Mouse (Mus musculus) liver, embryonic 15.5 days (tissue): ENCODE data around the gene Meltf. TPM values are rescaled to one million over a fixed set of nuclear protein-coding genes. Genes with fewer than 3 reads are reported as not detected.

Source experiments
- ATAC-seq: fragments of 200-750 bp; cut with Nextera tagmentation; 2 replicates; pipeline ENCODE4 v1.8.0; 2017; ENCODE audit warnings: moderate number of reproducible peaks, mild to moderate bottlenecking, moderate library complexity; ENCODE audit not compliant: insufficient read depth
- H3K27ac ChIP-seq: fragments of 300-500 bp; sonication (generic); replicated peaks from 2 replicates; pipeline ENCODE4 v1.5.1; 2015; ENCODE audit warnings: mild to moderate bottlenecking, inconsistent platforms
- H3K27me3 ChIP-seq: fragments of 300-500 bp; sonication (generic); 2 replicates; pipeline ENCODE4 v1.6.1; 2015; ENCODE audit warnings: mild to moderate bottlenecking, inconsistent platforms
- H3K36me3 ChIP-seq: fragments of 300-500 bp; sonication (generic); replicated peaks from 2 replicates; pipeline ENCODE4 v1.6.1; 2015; ENCODE audit warnings: moderate library complexity, mild to moderate bottlenecking, inconsistent platforms
- H3K4me1 ChIP-seq: fragments of 300-500 bp; sonication (generic); replicated peaks from 2 replicates; pipeline ENCODE4 v1.6.1; 2015; ENCODE audit warnings: inconsistent platforms
- H3K4me2 ChIP-seq: fragments of 300-500 bp; sonication (generic); 2 replicates; pipeline ENCODE4 v1.6.1; 2015; ENCODE audit warnings: moderate library complexity, mild to moderate bottlenecking, inconsistent platforms
- H3K4me3 ChIP-seq: fragments of 300-500 bp; sonication (generic); replicated peaks from 2 replicates; pipeline ENCODE4 v1.5.1; 2015; ENCODE audit warnings: mild to moderate bottlenecking, inconsistent platforms
- H3K9ac ChIP-seq: fragments of 300-500 bp; sonication (generic); 2 replicates; pipeline ENCODE4 v1.6.1; 2015; ENCODE audit warnings: moderate library complexity, mild to moderate bottlenecking, inconsistent platforms
- H3K9me3 ChIP-seq: fragments of 300-500 bp; sonication (generic); replicated peaks from 2 replicates; pipeline ENCODE4 v1.6.1; 2016; ENCODE audit warnings: inconsistent platforms
- WGBS: fragments of 180-500 bp; shearing (Covaris S2); methylation state at CpG from one replicate; pipeline ENCODE4 v1.1.7; 2015; ENCODE audit warnings: mixed read lengths; ENCODE audit not compliant: insufficient replicate concordance; 5-methylcytosine and 5-hydroxymethylcytosine counted together
- polyA plus RNA-seq: library from polyadenylated mRNA; unstranded; fragments of >200 nt; fragmentation: Nextera tagmentation; extraction: Ambion mirVana; gene quantifications from 2 replicates; pipeline ENCODE4 v1.2.1, GENCODE M21; 2015

Meltf gene
- polyA plus RNA-seq, 1 experiment from 2014 or later: 0.07 TPM

DNA sequence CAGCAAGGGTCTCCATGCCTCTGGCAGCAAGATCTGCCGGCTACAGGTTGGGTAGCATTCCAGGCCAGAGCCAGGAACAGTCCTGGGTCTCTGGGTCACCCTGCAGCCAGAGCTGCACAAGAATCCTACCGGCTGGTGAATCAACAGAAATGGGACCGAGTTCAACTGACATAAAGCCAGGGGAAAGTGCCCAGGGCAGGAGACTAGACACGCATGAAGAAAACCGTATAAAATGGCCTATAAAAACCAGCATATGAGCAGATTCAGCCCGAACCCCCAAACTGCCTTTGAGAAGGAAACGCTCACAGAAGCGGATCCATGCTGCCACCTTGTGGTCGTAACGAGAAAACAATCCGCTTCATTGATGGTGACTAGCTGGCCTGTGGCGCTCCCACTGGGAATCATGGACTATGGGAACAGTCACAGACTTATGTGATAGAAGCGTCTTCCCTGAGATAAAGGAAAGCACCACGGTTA lies 39.7 kb downstream of the Meltf start:
- ATAC-seq: no peak
- no peak overlapping the region for H3K4me3 ChIP-seq
- no peak overlapping the region for H3K9ac ChIP-seq

DNA sequence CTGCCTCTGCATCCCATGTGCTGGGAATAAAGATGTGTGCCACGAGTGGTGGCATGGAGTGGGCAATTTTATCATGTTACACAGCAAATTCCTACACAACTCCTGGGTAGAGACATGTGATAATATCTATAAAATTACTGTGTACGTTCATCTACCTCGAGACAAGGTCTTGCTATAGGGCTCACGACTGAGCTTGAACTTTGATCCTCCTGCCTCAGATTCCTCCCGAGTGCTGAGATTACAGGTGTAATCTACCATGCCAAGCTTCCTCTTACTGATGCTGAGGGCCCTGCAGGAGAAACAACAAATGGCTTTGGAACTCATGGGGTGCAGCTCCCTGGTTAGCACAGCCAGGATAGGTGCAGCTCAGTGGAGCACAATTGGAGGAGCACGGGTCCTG lies 45.8 kb downstream of the Meltf start:
- Histone ChIP-seq H3K9me3 (no peaks in the 10 kb centered on the region), H3K36me3 (no peaks in the 10 kb centered on the region), H3K4me1 (no peaks in the 10 kb centered on the region), H3K9ac (no peak overlapping the region), H3K4me2 (no peak overlapping the region), H3K27me3 (no peaks in the 10 kb centered on the region), H3K27ac (no peak overlapping the region), H3K4me3 (no peak overlapping the region)
- 64% methylated on average over 6 of the region's 6 CpGs for WGBS
- no peak for ATAC-seq

More for the DNA sequence above, 39.7 kb downstream of the Meltf start:
- Histone ChIP-seq H3K4me1 (peaks cover 4% of the 10 kb centered on the region), H3K9me3 (no peaks in the 10 kb centered on the region), H3K4me2 (peak overlapping the region; percentile 48), H3K27me3 (no peaks in the 10 kb centered on the region; the same call in 1 of the 2 replicates), H3K36me3 (no peaks in the 10 kb centered on the region), H3K27ac (no peak overlapping the region)
- WGBS: 5% methylated on average over 14 of the region's 14 CpGs

DNA sequence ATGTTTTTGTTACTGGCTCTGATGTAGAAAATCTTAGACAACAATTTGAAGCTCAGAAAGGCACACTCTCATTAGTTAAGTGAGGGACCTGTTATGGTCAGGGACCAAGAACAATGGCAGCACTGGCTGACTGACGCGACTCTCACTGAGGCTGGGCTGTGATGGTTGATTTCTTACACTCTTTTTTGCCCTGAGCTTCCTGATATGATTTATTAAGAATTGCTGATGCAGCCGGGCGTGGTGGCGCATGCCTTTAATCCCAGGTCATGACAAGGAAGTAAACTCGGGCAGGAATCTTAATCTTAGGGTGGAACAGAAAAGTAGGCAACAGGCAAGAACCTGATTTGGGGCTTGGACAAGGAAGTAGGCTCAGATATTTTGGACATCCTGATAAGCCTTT lies 47.5 kb downstream of the Meltf start:
- H3K36me3 ChIP-seq: no peaks in the 10 kb centered on the region
- no peaks in the 10 kb centered on the region for H3K4me1 ChIP-seq
- no peak for ATAC-seq
- H3K9me3 ChIP-seq: no peaks in the 10 kb centered on the region
- H3K27me3 ChIP-seq: peaks cover 9% of the 10 kb centered on the region; the same call in 1 of the 2 replicates
- H3K9ac ChIP-seq: no peak overlapping the region
- no peak overlapping the region for H3K27ac ChIP-seq
- no peak overlapping the region for H3K4me3 ChIP-seq
- WGBS: 64% methylated on average over 6 of the region's 6 CpGs
- no peak overlapping the region for H3K4me2 ChIP-seq

DNA sequence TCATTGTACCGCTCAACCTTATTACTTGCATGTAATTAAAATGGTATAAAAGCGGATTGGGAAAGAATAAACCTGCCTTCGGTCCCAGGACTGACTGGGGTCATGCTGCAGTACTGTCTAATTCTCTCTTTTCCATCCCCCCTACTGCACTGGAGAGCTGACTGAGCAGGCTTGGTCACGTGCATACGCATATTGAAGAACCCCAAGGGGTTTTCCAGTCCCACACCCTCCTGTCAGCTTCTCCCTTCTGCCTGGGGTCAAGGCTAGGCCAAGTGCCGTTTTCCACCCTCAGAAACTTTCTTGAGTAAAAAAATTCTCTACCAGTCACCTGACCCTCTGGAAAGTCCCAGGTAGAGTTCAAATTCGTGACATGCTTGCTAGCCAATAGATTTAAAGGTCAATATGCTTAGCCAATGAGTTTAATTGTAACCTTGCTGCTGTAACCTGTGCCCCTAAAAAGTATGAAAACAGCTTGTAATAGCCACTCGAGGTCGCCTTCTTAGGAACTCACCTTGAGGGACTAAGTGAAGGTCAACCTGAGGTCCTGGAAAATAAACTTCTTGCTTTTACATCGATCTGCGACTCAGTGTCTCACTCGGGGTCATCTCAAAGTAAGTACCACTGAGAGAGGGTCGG lies 48.1 kb downstream of the Meltf start:
- Histone ChIP-seq H3K4me2 (no peak overlapping the region), H3K9ac (no peak overlapping the region), H3K27me3 (peaks cover 15% of the 10 kb centered on the region), H3K36me3 (no peaks in the 10 kb centered on the region), H3K9me3 (no peaks in the 10 kb centered on the region), H3K27ac (no peak overlapping the region), H3K4me1 (no peaks in the 10 kb centered on the region), H3K4me3 (no peak overlapping the region)
- no peak for ATAC-seq
- 65% methylated on average over 13 of the region's 13 CpGs for WGBS

DNA sequence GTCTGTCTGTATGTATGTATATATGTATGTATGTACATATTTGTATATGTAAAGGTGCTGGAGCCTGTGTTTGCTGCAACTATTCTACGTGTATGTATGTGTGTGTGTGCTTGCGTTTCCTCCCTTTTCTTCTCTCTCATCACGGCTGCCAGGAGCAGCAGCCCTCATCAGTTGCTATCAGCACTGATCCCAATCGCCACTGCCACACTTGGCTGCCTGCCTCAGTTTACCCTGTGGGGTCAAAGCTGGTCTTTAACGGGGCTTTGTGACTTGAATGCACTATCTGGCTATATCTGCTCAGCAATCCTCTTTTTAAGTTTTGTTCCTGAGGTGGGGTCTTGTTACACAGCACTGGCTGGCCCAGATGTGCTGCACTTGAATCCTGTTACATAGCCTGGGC lies 48.8 kb downstream of the Meltf start:
- no peak for ATAC-seq
- H3K27ac ChIP-seq: no peak overlapping the region
- no peak overlapping the region for H3K9ac ChIP-seq
- no peaks in the 10 kb centered on the region for H3K4me1 ChIP-seq
- no peak overlapping the region for H3K4me3 ChIP-seq
- H3K27me3 ChIP-seq: peaks cover 22% of the 10 kb centered on the region
- no peak overlapping the region for H3K4me2 ChIP-seq
- H3K36me3 ChIP-seq: no peaks in the 10 kb centered on the region
- no peaks in the 10 kb centered on the region for H3K9me3 ChIP-seq
- WGBS: 59% methylated on average over 5 of the region's 5 CpGs

DNA sequence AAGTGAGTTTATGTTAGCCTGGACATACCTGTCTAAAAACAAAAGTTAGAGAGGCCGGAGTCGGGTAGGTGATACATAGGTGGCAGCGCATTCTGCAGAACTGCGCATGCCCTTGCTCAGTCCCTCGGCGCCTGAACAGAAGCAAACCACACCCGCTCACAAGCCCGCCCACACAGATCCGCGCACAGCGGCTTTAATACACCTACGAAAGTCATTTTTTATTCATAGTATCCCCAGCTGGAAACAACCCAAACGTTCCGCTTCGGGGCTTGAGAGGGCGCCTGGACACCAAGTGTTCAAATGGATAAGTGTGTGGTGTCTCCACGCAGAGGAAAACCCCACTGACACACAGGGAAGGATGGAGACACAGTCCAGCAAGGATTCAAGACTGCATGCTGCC lies 52.7 kb downstream of the Meltf start:
- peaks cover 17% of the 10 kb centered on the region for H3K4me1 ChIP-seq
- no peak overlapping the region for H3K4me3 ChIP-seq
- WGBS: 59% methylated on average over 17 of the region's 17 CpGs
- no peak overlapping the region for H3K9ac ChIP-seq
- H3K36me3 ChIP-seq: no peaks in the 10 kb centered on the region
- H3K4me2 ChIP-seq: no peak overlapping the region
- no peaks in the 10 kb centered on the region for H3K9me3 ChIP-seq
- no peak overlapping the region for H3K27ac ChIP-seq
- ATAC-seq: no peak
- H3K27me3 ChIP-seq: peaks cover 62% of the 10 kb centered on the region

DNA sequence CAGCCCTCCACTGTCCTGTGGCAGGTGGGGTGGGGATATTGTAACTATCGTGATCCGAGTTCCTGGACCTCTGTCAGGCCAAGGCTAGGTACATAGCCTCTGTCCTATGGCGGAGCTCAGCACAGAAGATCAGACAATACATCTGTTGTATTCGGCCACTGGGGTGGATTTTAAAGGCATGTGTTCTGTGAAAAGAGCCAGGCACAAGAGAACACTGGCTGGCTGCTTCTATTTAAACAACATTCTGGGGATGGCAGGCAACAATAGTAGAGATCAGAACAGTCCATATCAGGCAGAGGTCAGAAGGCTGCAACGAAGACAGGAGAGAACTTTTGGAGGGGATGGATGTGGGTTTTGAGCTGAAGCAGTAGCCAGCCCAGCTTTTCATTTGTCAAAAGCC lies 53.6 kb downstream of the Meltf start:
- no peak overlapping the region for H3K9ac ChIP-seq
- H3K9me3 ChIP-seq: no peaks in the 10 kb centered on the region
- H3K27ac ChIP-seq: no peak overlapping the region
- H3K27me3 ChIP-seq: peaks cover 70% of the 10 kb centered on the region
- H3K36me3 ChIP-seq: no peaks in the 10 kb centered on the region
- 52% methylated on average over 5 of the region's 5 CpGs for WGBS
- no peak overlapping the region for H3K4me2 ChIP-seq
- no peak overlapping the region for H3K4me3 ChIP-seq
- H3K4me1 ChIP-seq: peaks cover 17% of the 10 kb centered on the region
- no peak for ATAC-seq

DNA sequence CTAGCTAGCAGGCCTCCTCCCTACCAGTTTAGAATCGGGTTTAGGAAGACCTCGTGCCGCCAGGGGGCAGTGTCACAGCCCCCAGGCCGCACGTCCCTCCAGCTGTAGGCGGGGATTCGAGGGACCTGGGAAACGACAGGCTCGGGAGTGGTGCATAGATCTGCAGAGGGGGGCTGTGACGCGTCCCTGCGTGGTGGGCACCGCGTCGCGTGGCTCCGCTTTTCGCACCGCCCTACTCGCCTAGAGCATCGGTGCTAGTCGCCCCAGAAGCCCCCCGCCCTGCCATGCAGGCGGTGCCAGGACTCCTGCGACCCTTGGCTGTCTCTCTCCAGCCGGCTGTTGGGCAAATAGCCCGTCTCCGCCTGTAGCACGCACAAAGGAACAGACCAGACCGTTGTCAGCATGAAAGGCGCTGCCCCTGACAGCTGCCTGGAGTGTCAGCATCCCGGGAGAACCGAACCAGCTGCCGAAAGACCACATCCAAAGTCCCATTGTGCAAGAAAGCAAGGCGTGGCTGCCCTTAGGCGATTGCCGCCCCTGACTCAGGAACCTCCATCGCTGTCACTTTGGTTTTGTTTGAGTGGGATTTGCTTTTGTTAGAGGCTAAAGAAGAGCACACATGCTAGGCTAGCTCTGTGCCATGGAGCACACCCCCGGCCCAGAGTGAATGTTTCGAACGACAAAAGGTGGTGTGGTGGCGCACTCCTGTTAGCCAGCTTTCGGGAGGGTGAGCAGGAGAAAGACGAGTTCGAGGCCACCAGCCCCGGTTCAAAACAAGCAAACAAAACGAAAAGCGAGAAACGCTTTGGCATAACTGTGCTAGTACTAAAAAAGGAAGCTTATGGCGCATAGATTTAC lies 54.5 kb downstream of the Meltf start:
- ATAC-seq: peak; percentile 37; the same call in 1 of the 2 replicates
- peaks cover 17% of the 10 kb centered on the region for H3K4me1 ChIP-seq
- peaks cover 70% of the 10 kb centered on the region for H3K27me3 ChIP-seq
- no peak overlapping the region; the same call in 1 of the 2 replicates for H3K9ac ChIP-seq
- H3K36me3 ChIP-seq: no peaks in the 10 kb centered on the region
- H3K4me3 ChIP-seq: peak overlapping the region; percentile 54
- H3K9me3 ChIP-seq: no peaks in the 10 kb centered on the region
- peak overlapping the region; percentile 82 for H3K4me2 ChIP-seq
- 1% methylated on average over 50 of the region's 50 CpGs for WGBS
- no peak overlapping the region for H3K27ac ChIP-seq

DNA sequence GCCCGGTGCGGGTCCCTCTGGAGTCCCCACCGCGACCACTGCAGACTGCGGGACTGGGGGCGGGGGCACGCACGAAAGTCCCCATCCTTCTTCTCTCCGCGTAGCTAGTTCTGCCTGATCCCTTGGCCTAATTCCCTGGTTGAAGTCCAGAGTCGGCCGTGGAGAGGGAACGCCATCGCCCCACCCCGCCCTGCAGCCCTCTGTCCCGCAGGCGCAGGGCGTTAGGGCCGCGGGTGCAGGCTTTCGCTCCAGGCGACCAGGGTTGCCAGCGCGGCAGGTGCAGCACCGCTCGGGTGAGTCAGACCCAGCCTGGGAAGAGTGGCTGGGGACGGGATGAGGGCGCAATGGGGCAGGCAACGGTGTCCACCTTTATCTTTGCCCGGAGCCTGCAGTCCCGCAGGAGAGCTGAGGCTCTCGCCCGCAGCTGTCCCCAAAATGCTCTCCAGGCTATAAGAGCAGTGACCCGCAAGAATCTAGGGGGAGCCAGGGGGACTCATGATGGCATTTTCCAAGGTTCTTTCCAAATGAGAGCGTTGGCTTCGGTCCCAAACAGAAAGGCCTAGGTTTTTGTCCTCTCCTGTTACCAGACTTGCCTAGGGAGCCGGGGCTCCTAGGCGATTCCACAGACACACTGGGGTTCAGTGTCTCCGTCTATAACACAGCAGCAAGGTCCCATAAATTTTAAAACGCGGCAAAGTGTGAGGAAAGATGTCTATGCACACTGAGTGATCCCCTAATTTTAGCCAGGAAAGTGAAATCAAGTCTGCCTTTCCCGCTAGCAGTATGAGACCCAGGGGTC lies 55.3 kb downstream of the Meltf start, which contains the start of gene Pigz:
TSS of gene Pigz (plus strand) at position 101 of the 799 bp plus-strand sequence.
- H3K27ac ChIP-seq: no peak within 1 kb of the TSS
- peak within 1 kb of the TSS; percentile 54 for H3K4me3 ChIP-seq
- ATAC-seq: no peak
- H3K4me1 ChIP-seq: peaks cover 17% of the 10 kb centered on the region
- 9% methylated on average over 42 of the region's 42 CpGs for WGBS
- peak within 1 kb of the TSS; percentile 82 for H3K4me2 ChIP-seq
- peaks cover 70% of the 10 kb centered on the region for H3K27me3 ChIP-seq
- no peak within 1 kb of the TSS; the same call in 1 of the 2 replicates for H3K9ac ChIP-seq
- no peaks in the 10 kb centered on the region for H3K9me3 ChIP-seq
- H3K36me3 ChIP-seq: no peaks in the 10 kb centered on the region

DNA sequence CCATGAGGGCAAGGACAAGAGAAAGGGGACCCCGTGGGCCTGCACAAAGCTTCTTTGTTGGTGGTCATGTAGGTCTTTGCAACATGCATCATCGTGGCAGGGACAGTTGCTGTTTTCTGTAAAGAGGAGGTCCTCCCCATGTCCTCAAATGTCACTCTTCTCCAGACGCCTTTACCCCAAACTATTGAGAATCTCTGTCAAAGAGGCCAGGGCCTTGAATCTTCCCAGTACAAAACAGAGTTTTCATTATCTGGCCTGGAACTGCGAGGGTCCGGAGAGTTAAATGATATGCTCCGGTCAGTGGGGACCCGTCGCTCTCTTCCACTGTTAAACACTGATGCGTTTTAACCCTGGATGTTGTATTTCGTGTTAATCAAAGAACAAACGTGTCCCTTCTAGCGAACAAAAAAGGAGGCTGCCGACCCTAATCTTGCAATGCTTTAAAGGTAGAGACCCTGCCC lies 56.0 kb downstream of the Meltf start:
- Histone ChIP-seq H3K4me3 (0 out of 2 replicates have a peak overlapping the region, but pooled peaks have one; percentile 14), H3K4me2 (peak overlapping the region; percentile 50)
- WGBS: 28% methylated on average over 13 of the region's 13 CpGs

More for the DNA sequence above, 56.0 kb downstream of the Meltf start:
- H3K27ac ChIP-seq: no peak overlapping the region
- no peaks in the 10 kb centered on the region for H3K9me3 ChIP-seq
- H3K9ac ChIP-seq: no peak overlapping the region
- H3K27me3 ChIP-seq: peaks cover 70% of the 10 kb centered on the region
- H3K36me3 ChIP-seq: no peaks in the 10 kb centered on the region
- no peak for ATAC-seq
- peaks cover 17% of the 10 kb centered on the region for H3K4me1 ChIP-seq
